Mouse (Mus musculus): ENCODE results near the gene Tbx1. TPM values are rescaled to one million over a fixed set of nuclear protein-coding genes. Genes with fewer than 3 reads are reported as not detected.

The Tbx1 gene
- polyA plus RNA-seq, 1 experiment from 2014 or later, result not detected

DNA sequence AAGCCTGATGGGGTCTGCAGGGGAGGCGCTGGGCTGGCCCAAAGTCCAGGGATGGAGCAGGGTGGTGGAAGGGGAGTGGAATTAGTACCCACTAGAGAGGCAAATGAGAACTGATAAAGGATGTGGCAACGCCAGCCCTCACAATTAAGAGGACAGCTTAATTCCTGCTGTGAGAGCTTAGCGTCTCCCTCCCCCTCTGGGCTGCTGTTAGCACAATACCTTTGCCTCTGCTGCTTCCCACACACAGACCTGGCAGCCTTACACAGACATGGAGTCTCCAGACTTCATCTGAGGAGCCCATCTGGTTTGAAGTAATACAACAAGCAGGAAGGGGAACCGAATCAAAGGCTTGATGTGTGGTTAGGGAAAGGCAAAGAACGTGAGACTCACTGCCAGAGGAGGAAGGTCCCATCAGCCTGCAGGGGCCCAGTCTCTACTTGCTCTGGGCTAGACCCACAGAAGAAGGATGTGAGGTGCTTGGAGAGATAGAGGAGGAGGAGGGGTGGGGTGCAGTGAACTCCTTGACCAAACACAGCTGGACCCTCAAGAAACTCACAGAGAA is 12.8 kb downstream of the Tbx1 start:
- 29% methylated on average over 5 of the region's 5 CpGs for WGBS (ENCODE audit: insufficient replicate concordance)
- H3K4me2 ChIP-seq (ENCODE audit: low read depth, low read length), result no peak overlapping the region
- no peak for TF ChIP-seq CTCF (IDR thresholded peaks at IDR 0.05; ENCODE audit: low read depth)
- no peak for TF ChIP-seq EP300 (IDR thresholded peaks at IDR 0.05; ENCODE audit: low read depth)

DNA sequence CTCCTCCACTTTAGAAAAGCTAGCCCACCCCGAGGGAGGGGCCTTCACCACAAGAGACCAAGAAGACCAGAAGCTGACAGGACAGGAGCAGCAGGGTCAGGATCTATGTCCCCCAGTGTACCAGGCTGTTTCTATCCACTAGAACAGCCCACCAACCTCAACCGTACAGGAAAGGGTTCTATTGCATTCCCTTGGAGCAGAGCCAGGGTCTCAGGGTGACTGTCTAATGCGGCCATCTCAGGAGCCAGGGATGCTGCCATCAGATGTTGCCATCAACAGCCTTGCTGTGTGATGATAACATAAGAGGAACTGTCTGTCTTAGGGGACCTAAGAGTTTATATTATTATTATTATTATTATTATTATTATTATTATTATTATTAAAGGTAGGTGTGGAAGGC is 13.4 kb downstream of the Tbx1 start:
- Histone ChIP-seq H3K27me3 (ENCODE audit: insufficient read depth, low read length) (peaks cover 39% of the 10 kb centered on the region), H3K9ac (replicated peaks) (no peak overlapping the region), H3K4me3 (ENCODE audit: low read depth, low read length) (no peak overlapping the region), H3K9me3 (ENCODE audit: low read length) (no peaks in the 10 kb centered on the region), H3K4me1 (ENCODE audit: insufficient read depth) (peaks cover 14% of the 10 kb centered on the region), H3K36me3 (replicated peaks; ENCODE audit: insufficient read depth, low read length) (no peaks in the 10 kb centered on the region), H3K4me2 (ENCODE audit: low read depth, low read length) (no peak overlapping the region), H3K27ac (ENCODE audit: low read depth) (no peak overlapping the region)
- no peak for ATAC-seq
- 40% methylated on average over 3 of the region's 3 CpGs for WGBS (ENCODE audit: insufficient replicate concordance)
- DNase-seq, result no peak
- TF ChIP-seq EP300 (IDR thresholded peaks at IDR 0.05; ENCODE audit: low read depth) (no peak), CTCF (IDR thresholded peaks at IDR 0.05; ENCODE audit: low read depth) (no peak)

More for the DNA sequence above, 12.8 kb downstream of the Tbx1 start:
- Histone ChIP-seq H3K9ac (replicated peaks) (no peak overlapping the region), H3K27ac (ENCODE audit: low read depth) (no peak overlapping the region), H3K4me1 (ENCODE audit: insufficient read depth) (peaks cover 14% of the 10 kb centered on the region), H3K9me3 (ENCODE audit: low read length) (no peaks in the 10 kb centered on the region), H3K4me3 (ENCODE audit: low read depth, low read length) (no peak overlapping the region), H3K36me3 (replicated peaks; ENCODE audit: insufficient read depth, low read length) (no peaks in the 10 kb centered on the region), H3K27me3 (ENCODE audit: insufficient read depth, low read length) (peaks cover 45% of the 10 kb centered on the region)
- ATAC-seq (no peak), DNase-seq (no peak)

- Histone ChIP-seq H3K36me3 (replicated peaks; ENCODE audit: insufficient read depth, low read length) (no peaks in the 10 kb centered on the region), H3K9me3 (ENCODE audit: low read length) (no peaks in the 10 kb centered on the region), H3K4me1 (ENCODE audit: insufficient read depth) (no peaks in the 10 kb centered on the region), H3K27ac (ENCODE audit: low read depth) (no peak overlapping the region), H3K27me3 (ENCODE audit: insufficient read depth, low read length) (peaks cover 12% of the 10 kb centered on the region; the same call in 1 of the 2 replicates), H3K4me3 (ENCODE audit: low read depth, low read length) (no peak overlapping the region), H3K4me2 (ENCODE audit: low read depth, low read length) (no peak overlapping the region), H3K9ac (replicated peaks) (no peak overlapping the region)
- TF ChIP-seq EP300 (IDR thresholded peaks at IDR 0.05; ENCODE audit: low read depth), result no peak
- TF ChIP-seq CTCF (IDR thresholded peaks at IDR 0.05; ENCODE audit: low read depth), result no peak
- 67% methylated on average over 8 of the region's 8 CpGs for WGBS (ENCODE audit: insufficient replicate concordance)
- DNase-seq (no peak), ATAC-seq (peak; percentile 68)
These were observed 16.3 kb downstream of the Tbx1 start for GRCm38 (mm10) chr16:18574196-18574595.

DNA sequence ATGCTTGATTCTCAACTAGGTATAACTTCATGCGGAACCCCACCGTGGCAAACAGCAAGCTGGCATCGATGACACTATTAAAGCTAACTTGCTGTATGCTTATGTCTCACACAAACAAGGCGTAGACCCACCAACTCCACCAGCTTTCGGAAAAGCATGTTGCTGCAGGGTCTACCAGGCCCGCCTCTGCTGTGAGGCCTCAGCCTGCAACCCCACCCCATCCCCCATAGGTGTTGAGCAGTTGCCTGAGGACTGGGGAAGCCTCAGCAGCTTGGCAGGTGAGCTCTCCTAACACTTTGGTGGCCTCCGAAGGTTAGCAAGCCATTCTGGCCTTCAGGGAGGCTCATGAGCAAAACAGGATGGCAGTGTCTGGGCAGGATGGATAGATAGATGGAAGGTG is 21.9 kb downstream of the Tbx1 start:
- H3K9me3 ChIP-seq (ENCODE audit: low read length), result no peaks in the 10 kb centered on the region
- no peaks in the 10 kb centered on the region for H3K4me1 ChIP-seq (ENCODE audit: insufficient read depth)
- no peaks in the 10 kb centered on the region for H3K27me3 ChIP-seq (ENCODE audit: insufficient read depth, low read length)
- 77% methylated on average over 7 of the region's 7 CpGs for WGBS (ENCODE audit: insufficient replicate concordance)
- no peak overlapping the region for H3K27ac ChIP-seq (ENCODE audit: low read depth)
- H3K36me3 ChIP-seq (replicated peaks; ENCODE audit: insufficient read depth, low read length), result no peaks in the 10 kb centered on the region
- no peak overlapping the region for H3K4me3 ChIP-seq (ENCODE audit: low read depth, low read length)
- DNase-seq (no peak), ATAC-seq (no peak)
- no peak overlapping the region for H3K4me2 ChIP-seq (ENCODE audit: low read depth, low read length)
- TF ChIP-seq CTCF (IDR thresholded peaks at IDR 0.05; ENCODE audit: low read depth) (no peak), EP300 (IDR thresholded peaks at IDR 0.05; ENCODE audit: low read depth) (no peak)
- no peak overlapping the region for H3K9ac ChIP-seq (replicated peaks)

- no peaks in the 10 kb centered on the region for H3K27me3 ChIP-seq (ENCODE audit: insufficient read depth, low read length)
- no peak for DNase-seq
- WGBS (ENCODE audit: insufficient replicate concordance), result 68% methylated on average over 2 of the region's 2 CpGs
These were observed 26.0 kb downstream of the Tbx1 start for GRCm38 (mm10) chr16:18564472-18564871.

GRCm38 (mm10) chr16:18556461-18556860 is 34.0 kb downstream of the Tbx1 start:
- Histone ChIP-seq H3K4me2 (ENCODE audit: low read depth, low read length) (no peak overlapping the region), H3K9ac (replicated peaks) (no peak overlapping the region), H3K9me3 (ENCODE audit: low read length) (no peaks in the 10 kb centered on the region), H3K4me3 (ENCODE audit: low read depth, low read length) (no peak overlapping the region), H3K27me3 (ENCODE audit: insufficient read depth, low read length) (no peaks in the 10 kb centered on the region), H3K27ac (ENCODE audit: low read depth) (no peak overlapping the region), H3K4me1 (ENCODE audit: insufficient read depth) (no peaks in the 10 kb centered on the region), H3K36me3 (replicated peaks; ENCODE audit: insufficient read depth, low read length) (no peaks in the 10 kb centered on the region)
- no peak for DNase-seq
- WGBS (ENCODE audit: insufficient replicate concordance), result 45% methylated on average over 3 of the region's 3 CpGs
- TF ChIP-seq CTCF (IDR thresholded peaks at IDR 0.05; ENCODE audit: low read depth), result no peak
- TF ChIP-seq EP300 (IDR thresholded peaks at IDR 0.05; ENCODE audit: low read depth), result no peak
- ATAC-seq, result no peak

More at GRCm38 (mm10) chr16:18564472-18564871, 26.0 kb downstream of the Tbx1 start:
- no peaks in the 10 kb centered on the region for H3K9me3 ChIP-seq (ENCODE audit: low read length)
- H3K27ac ChIP-seq (ENCODE audit: low read depth), result no peak overlapping the region
- H3K4me1 ChIP-seq (ENCODE audit: insufficient read depth), result no peaks in the 10 kb centered on the region
- no peak overlapping the region for H3K9ac ChIP-seq (replicated peaks)
- no peak overlapping the region for H3K4me2 ChIP-seq (ENCODE audit: low read depth, low read length)
- TF ChIP-seq CTCF (IDR thresholded peaks at IDR 0.05; ENCODE audit: low read depth) (no peak), EP300 (IDR thresholded peaks at IDR 0.05; ENCODE audit: low read depth) (no peak)
- no peaks in the 10 kb centered on the region for H3K36me3 ChIP-seq (replicated peaks; ENCODE audit: insufficient read depth, low read length)
- no peak overlapping the region for H3K4me3 ChIP-seq (ENCODE audit: low read depth, low read length)
- ATAC-seq, result no peak

Measured in liver, postnatal 0 days (tissue).